Mouse (Mus musculus) liver, embryonic 14.5 days (tissue): ENCODE data around the gene Plk3. TPM values are rescaled to one million over a fixed set of nuclear protein-coding genes. Genes with fewer than 3 reads are reported as not detected.

ENCODE experiments used
- ATAC-seq: fragments of 200-750 bp; cut with Nextera tagmentation; 2 replicates; pipeline ENCODE4 v1.8.0; 2017; ENCODE audit warnings: moderate number of reproducible peaks, mild to moderate bottlenecking, moderate library complexity; ENCODE audit not compliant: insufficient read depth
- DNase-seq, 3 experiments: peaks; one replicate each; pipeline ENCODE4 v3.0.0-alpha.2; 2012 to 2013; ENCODE audit warnings: low read depth in 3 of 3, low spot score in 3 of 3
- H3K27ac ChIP-seq: fragments of 300-500 bp; sonication (generic); 2 replicates; pipeline ENCODE4 v1.5.1; 2014; ENCODE audit warnings: moderate library complexity, mild to moderate bottlenecking, control low read depth, inconsistent platforms
- H3K27me3 ChIP-seq: fragments of 300-500 bp; sonication (generic); 2 replicates; pipeline ENCODE4 v1.6.1; 2014; ENCODE audit warnings: mild to moderate bottlenecking, low read length, moderate library complexity; ENCODE audit not compliant: control insufficient read depth, insufficient read depth
- H3K36me3 ChIP-seq: fragments of 300-500 bp; sonication (generic); replicated peaks from 2 replicates; pipeline ENCODE4 v1.6.1; 2014; ENCODE audit warnings: low read depth; ENCODE audit not compliant: control insufficient read depth, insufficient read depth
- H3K4me1 ChIP-seq, 2 experiments: fragments of 200-500 bp in 1 of 2; fragments of 300-500 bp in 1 of 2; sonication (generic) in 1 of 2; replicated peaks; 2 replicates each; pipeline ENCODE4 v1.6.1; 2012 to 2014; ENCODE audit warnings: antibody characterized with exemption in 1 of 2, inconsistent platforms in 1 of 2, low read length in 1 of 2; ENCODE audit not compliant: control insufficient read depth in 2 of 2, insufficient read depth in 2 of 2
- H3K4me2 ChIP-seq: fragments of 300-500 bp; sonication (generic); 2 replicates; pipeline ENCODE4 v1.6.1; 2014; ENCODE audit warnings: low read depth, mild to moderate bottlenecking, control low read depth, moderate library complexity
- H3K4me3 ChIP-seq, 2 experiments: fragments of 200-500 bp in 1 of 2; fragments of 300-500 bp in 1 of 2; sonication (generic) in 1 of 2; 2 replicates each; pipeline ENCODE4 v1.5.1; 2012 to 2014; ENCODE audit warnings: low read depth in 2 of 2, low read length in 2 of 2, mild to moderate bottlenecking in 2 of 2, control low read depth in 1 of 2, inconsistent platforms in 1 of 2, moderate library complexity in 1 of 2; ENCODE audit not compliant: insufficient read depth in 1 of 2
- H3K9ac ChIP-seq: fragments of 300-500 bp; sonication (generic); replicated peaks from 2 replicates; pipeline ENCODE4 v1.6.1; 2014; ENCODE audit warnings: mild to moderate bottlenecking, control low read depth, moderate library complexity
- H3K9me3 ChIP-seq: fragments of 300-500 bp; sonication (generic); 2 replicates; pipeline ENCODE4 v1.6.1; 2016; ENCODE audit warnings: low read length, mixed read lengths; ENCODE audit not compliant: control insufficient read depth
- CTCF ChIP-seq: IDR thresholded peaks from 2 replicates; pipeline ENCODE4 v1.5.1; 2016; ENCODE audit warnings: antibody characterized with exemption, low read depth, control low read depth
- EP300 ChIP-seq: IDR thresholded peaks from 2 replicates; pipeline ENCODE4 v1.6.1; 2016; ENCODE audit warnings: antibody characterized with exemption, low read depth
- WGBS: fragments of 180-500 bp; shearing (Covaris S2); extraction: QIAGEN DNeasy Blood & Tissue Kit; methylation state at CpG from one replicate; pipeline ENCODE4 v1.1.7; 2014; ENCODE audit not compliant: insufficient replicate concordance; 5-methylcytosine and 5-hydroxymethylcytosine counted together
- polyA plus RNA-seq, 2 experiments: library from polyadenylated mRNA; depleted of rRNA in 1 of 2; stranded (reverse) in 1 of 2; unstranded in 1 of 2; fragments of >200 nt; fragmentation: Nextera tagmentation in 1 of 2; extraction: Ambion mirVana in 1 of 2; gene quantifications; 2 replicates each; pipeline versions ENCODE4 v1.2.1 to v1.2.3; 2012 to 2014

Plk3 gene
- polyA plus RNA-seq, 2 experiments = 1.1 to 1.7 TPM

- TF ChIP-seq EP300 (no peak), CTCF (no peak)
- Histone ChIP-seq H3K9ac (no peak overlapping the region), H3K27ac (no peak overlapping the region), H3K27me3 (no peaks in the 10 kb centered on the region), H3K4me3 (no peak overlapping the region), H3K9me3 (no peaks in the 10 kb centered on the region), H3K4me1 (no peaks in the 10 kb centered on the region), H3K36me3 (no peaks in the 10 kb centered on the region), H3K4me2 (no peak overlapping the region)
- ATAC-seq (no peak), DNase-seq (no peak)
- 83% methylated on average over 13 of the region's 13 CpGs for WGBS
Measured at GRCm38 (mm10) chr4:117110249-117110648, 23.5 kb downstream of the Plk3 start.

- Histone ChIP-seq H3K4me2 (no peak overlapping the region), H3K9ac (no peak overlapping the region), H3K9me3 (no peaks in the 10 kb centered on the region), H3K4me3 (no peak overlapping the region), H3K27ac (no peak overlapping the region), H3K27me3 (no peaks in the 10 kb centered on the region), H3K4me1 (no peaks in the 10 kb centered on the region), H3K36me3 (no peaks in the 10 kb centered on the region)
- 84% methylated on average over 25 of the region's 25 CpGs for WGBS
- TF ChIP-seq CTCF (no peak), EP300 (no peak)
- DNase-seq = no peak
- ATAC-seq = no peak
Measured at GRCm38 (mm10) chr4:117109330-117109729, 24.4 kb downstream of the Plk3 start.

GRCm38 (mm10) chr4:117108524-117108849 is 25.3 kb downstream of the Plk3 start:
- Histone ChIP-seq H3K36me3 (no peaks in the 10 kb centered on the region), H3K4me2 (no peak overlapping the region), H3K4me3 (no peak overlapping the region), H3K9me3 (no peaks in the 10 kb centered on the region), H3K4me1 (no peaks in the 10 kb centered on the region), H3K27ac (no peak overlapping the region), H3K27me3 (no peaks in the 10 kb centered on the region), H3K9ac (no peak overlapping the region)
- WGBS = 91% methylated on average over 6 of the region's 6 CpGs
- DNase-seq (no peak), ATAC-seq (no peak)
- TF ChIP-seq CTCF (no peak), EP300 (no peak)

- H3K27me3 ChIP-seq = no peaks in the 10 kb centered on the region
- no peaks in the 10 kb centered on the region for H3K36me3 ChIP-seq
- no peak overlapping the region for H3K9ac ChIP-seq
- H3K4me3 ChIP-seq = no peak overlapping the region
- TF ChIP-seq EP300 = no peak
- no peak for TF ChIP-seq CTCF
- no peak for ATAC-seq
- no peak overlapping the region for H3K27ac ChIP-seq
- H3K4me2 ChIP-seq = no peak overlapping the region
- 70% methylated on average over 18 of the region's 18 CpGs for WGBS
- H3K9me3 ChIP-seq = no peaks in the 10 kb centered on the region
- no peak for DNase-seq
- no peaks in the 10 kb centered on the region for H3K4me1 ChIP-seq
Measured at GRCm38 (mm10) chr4:117107813-117108523, 25.8 kb downstream of the Plk3 start.

GRCm38 (mm10) chr4:117105127-117105526 is 28.6 kb downstream of the Plk3 start:
- Histone ChIP-seq H3K36me3 (no peaks in the 10 kb centered on the region), H3K9ac (no peak overlapping the region), H3K4me3 (no peak overlapping the region), H3K9me3 (no peaks in the 10 kb centered on the region), H3K4me2 (no peak overlapping the region), H3K27me3 (no peaks in the 10 kb centered on the region), H3K4me1 (no peaks in the 10 kb centered on the region), H3K27ac (no peak overlapping the region)
- WGBS = 67% methylated on average over 10 of the region's 10 CpGs
- TF ChIP-seq EP300 = no peak
- TF ChIP-seq CTCF = no peak
- DNase-seq (no peak), ATAC-seq (no peak)
